Mouse (Mus musculus) forebrain, embryonic 14.5 days (tissue): Measurements from ENCODE around the gene Gm42674. TPM values are rescaled to one million over a fixed set of nuclear protein-coding genes. Genes with fewer than 3 reads are reported as not detected.

Experiments used
- ATAC-seq: fragments of 200-750 bp; cut with Nextera tagmentation; 2 replicates; pipeline ENCODE4 v1.8.0; 2017; ENCODE audit warnings: mild to moderate bottlenecking, moderate library complexity
- DNase-seq: peaks from one replicate; pipeline ENCODE4 v3.0.0-alpha.2; 2015; ENCODE audit warnings: low spot score
- H3K27ac ChIP-seq: fragments of 300-500 bp; sonication (generic); 2 replicates; pipeline ENCODE4 v1.5.1; 2014; ENCODE audit warnings: low read depth, mild to moderate bottlenecking, control low read depth, low read length, moderate library complexity
- H3K27me3 ChIP-seq: fragments of 300-500 bp; sonication (generic); replicated peaks from 2 replicates; pipeline ENCODE4 v1.6.1; 2014; ENCODE audit warnings: low read length, control low read depth, mixed read lengths; ENCODE audit not compliant: control insufficient read depth, insufficient read depth
- H3K36me3 ChIP-seq: fragments of 300-500 bp; sonication (generic); 2 replicates; pipeline ENCODE4 v1.6.1; 2014; ENCODE audit warnings: low read length, control low read depth; ENCODE audit not compliant: control insufficient read depth, insufficient read depth
- H3K4me1 ChIP-seq: fragments of 300-500 bp; sonication (generic); 2 replicates; pipeline ENCODE4 v1.6.1; 2014; ENCODE audit warnings: antibody characterized with exemption, low read length, control low read depth; ENCODE audit not compliant: control insufficient read depth, insufficient read depth
- H3K4me2 ChIP-seq: fragments of 300-500 bp; sonication (generic); 2 replicates; pipeline ENCODE4 v1.6.1; 2014; ENCODE audit warnings: mild to moderate bottlenecking, control low read depth, low read length
- H3K4me3 ChIP-seq: fragments of 300-500 bp; sonication (generic); 2 replicates; pipeline ENCODE4 v1.5.1; 2014; ENCODE audit warnings: low read depth, low read length, control low read depth
- H3K9ac ChIP-seq: fragments of 300-500 bp; sonication (generic); 2 replicates; pipeline ENCODE4 v1.6.1; 2014; ENCODE audit warnings: mild to moderate bottlenecking, low read length, control low read depth, moderate library complexity
- H3K9me3 ChIP-seq: fragments of 300-500 bp; sonication (generic); replicated peaks from 2 replicates; pipeline ENCODE4 v1.6.1; 2016; ENCODE audit warnings: low read length, control low read depth, mixed read lengths; ENCODE audit not compliant: control insufficient read depth
- WGBS: fragments of 180-500 bp; shearing (Covaris S2); extraction: QIAGEN DNeasy Blood & Tissue Kit; methylation state at CpG from one replicate; pipeline ENCODE4 v1.1.7; 2014; 5-methylcytosine and 5-hydroxymethylcytosine counted together
- polyA plus RNA-seq: library from polyadenylated mRNA; unstranded; fragments of >200 nt; fragmentation: Nextera tagmentation; extraction: Ambion mirVana; gene quantifications from 2 replicates; pipeline ENCODE4 v1.2.1, GENCODE M21; 2014

Gene Gm42674
- polyA plus RNA-seq, 1 experiment from 2014 or later: not detected

GRCm38 (mm10) chr3:90582156-90582555 lies 19.5 kb upstream of the Gm42674 start:
- Histone ChIP-seq H3K36me3 (no peaks in the 10 kb centered on the region), H3K9ac (no peak overlapping the region), H3K4me3 (no peak overlapping the region), H3K27me3 (no peaks in the 10 kb centered on the region), H3K9me3 (no peaks in the 10 kb centered on the region), H3K4me2 (no peak overlapping the region), H3K4me1 (no peaks in the 10 kb centered on the region), H3K27ac (no peak overlapping the region)
- ATAC-seq (no peak), DNase-seq (no peak)
- 95% methylated on average over 1 of the region's 1 CpGs for WGBS

- no peaks in the 10 kb centered on the region for H3K4me1 ChIP-seq
- no peak overlapping the region for H3K9ac ChIP-seq
- no peak overlapping the region for H3K4me2 ChIP-seq
- H3K27me3 ChIP-seq: no peaks in the 10 kb centered on the region
- DNase-seq (no peak), ATAC-seq (no peak)
- H3K36me3 ChIP-seq: no peaks in the 10 kb centered on the region
- WGBS: 94% methylated on average over 4 of the region's 4 CpGs
- no peak overlapping the region for H3K27ac ChIP-seq
- H3K9me3 ChIP-seq: no peaks in the 10 kb centered on the region
- no peak overlapping the region for H3K4me3 ChIP-seq
These were observed 19.1 kb upstream of the Gm42674 start for GRCm38 (mm10) chr3:90582556-90582955.

DNA sequence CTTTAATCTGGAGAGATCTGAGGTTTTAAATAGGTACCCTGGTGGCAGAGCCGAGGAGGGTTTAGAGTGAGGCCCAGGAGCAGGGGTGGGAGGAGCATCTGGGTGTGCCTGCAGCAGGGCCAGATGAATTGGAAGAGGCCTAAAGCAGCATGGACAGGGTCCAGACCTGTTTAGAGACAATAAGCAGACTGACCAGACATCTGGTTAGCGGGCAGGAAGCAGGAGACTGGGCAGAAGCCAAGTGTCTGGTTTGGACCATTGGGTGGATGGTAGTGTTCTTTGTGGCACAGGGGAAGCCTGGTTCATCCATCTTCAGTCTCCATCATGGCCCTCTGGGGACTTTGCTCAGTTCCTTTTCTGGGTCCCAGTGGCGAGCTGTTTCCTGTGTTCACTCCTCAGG lies 17.8 kb upstream of the Gm42674 start:
- no peak for ATAC-seq
- H3K27me3 ChIP-seq: no peaks in the 10 kb centered on the region
- no peaks in the 10 kb centered on the region for H3K9me3 ChIP-seq
- no peak overlapping the region for H3K4me2 ChIP-seq
- no peak overlapping the region for H3K4me3 ChIP-seq
- no peak overlapping the region for H3K27ac ChIP-seq
- H3K36me3 ChIP-seq: no peaks in the 10 kb centered on the region
- 54% methylated on average over 3 of the region's 3 CpGs for WGBS
- DNase-seq: no peak
- H3K9ac ChIP-seq: no peak overlapping the region
- no peaks in the 10 kb centered on the region for H3K4me1 ChIP-seq

GRCm38 (mm10) chr3:90585595-90585994 lies 16.1 kb upstream of the Gm42674 start:
- H3K27me3 ChIP-seq: no peaks in the 10 kb centered on the region
- H3K9me3 ChIP-seq: no peaks in the 10 kb centered on the region
- H3K9ac ChIP-seq: no peak overlapping the region
- ATAC-seq: peak; percentile 66
- no peak overlapping the region for H3K4me2 ChIP-seq
- DNase-seq: peak; percentile 80
- 33% methylated on average over 5 of the region's 5 CpGs for WGBS
- no peak overlapping the region for H3K27ac ChIP-seq
- no peaks in the 10 kb centered on the region for H3K36me3 ChIP-seq
- no peak overlapping the region for H3K4me3 ChIP-seq
- no peaks in the 10 kb centered on the region for H3K4me1 ChIP-seq

DNA sequence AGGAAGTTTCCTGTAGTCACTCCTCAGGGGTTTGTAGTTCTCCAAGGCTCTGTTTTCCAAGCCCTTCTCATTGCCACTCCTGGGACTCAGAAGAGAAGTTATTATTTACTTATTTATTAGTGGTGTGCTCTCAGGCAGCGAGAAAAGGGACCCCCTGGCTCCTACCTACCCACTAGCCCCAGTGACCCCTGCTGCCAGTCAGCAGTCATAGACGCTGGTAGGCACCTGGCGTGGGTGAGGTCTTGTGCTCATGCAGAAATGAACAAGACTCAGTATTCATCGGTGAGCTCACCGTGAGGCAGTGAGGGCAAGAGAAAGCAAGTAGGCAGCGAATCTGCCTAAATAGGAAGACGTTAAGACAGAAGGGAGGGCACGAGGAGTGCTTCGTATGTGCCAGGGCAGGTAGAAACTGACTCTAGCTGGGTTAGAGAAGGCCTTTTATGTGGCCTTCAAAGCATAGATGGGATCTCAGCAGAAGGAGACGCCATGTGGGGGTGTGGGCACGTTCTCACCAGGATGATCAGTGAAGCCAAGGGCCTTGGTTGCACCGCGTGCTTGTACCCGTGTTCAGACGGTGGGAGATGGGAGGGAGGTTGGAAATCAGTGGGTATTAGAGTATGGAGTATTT lies 15.6 kb upstream of the Gm42674 start:
- Histone ChIP-seq H3K4me2 (no peak overlapping the region), H3K36me3 (no peaks in the 10 kb centered on the region), H3K27ac (no peak overlapping the region), H3K4me3 (no peak overlapping the region), H3K4me1 (no peaks in the 10 kb centered on the region), H3K27me3 (no peaks in the 10 kb centered on the region), H3K9me3 (no peaks in the 10 kb centered on the region), H3K9ac (no peak overlapping the region)
- ATAC-seq (no peak), DNase-seq (no peak)
- WGBS: 86% methylated on average over 15 of the region's 15 CpGs

DNA sequence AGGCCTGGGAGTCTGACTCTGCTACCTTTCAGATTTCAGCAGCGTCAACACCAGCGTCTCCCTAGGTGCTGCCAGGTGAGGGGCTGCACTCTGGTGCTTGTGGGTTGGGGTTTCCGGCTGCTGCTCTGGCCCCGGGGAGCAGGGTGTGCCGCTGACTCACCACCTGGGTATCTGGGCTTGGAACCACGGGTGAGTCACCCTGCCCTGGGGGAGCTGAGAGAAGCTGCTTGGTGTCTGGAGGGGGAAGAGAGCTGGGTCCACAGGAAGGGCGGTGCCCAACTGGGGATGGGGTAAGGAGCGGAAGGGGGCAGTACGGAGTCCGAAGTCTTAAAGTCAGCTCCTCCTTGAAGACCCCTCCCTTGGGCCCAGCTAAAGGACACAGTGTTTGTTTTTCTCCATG lies 14.8 kb upstream of the Gm42674 start:
- Histone ChIP-seq H3K27ac (no peak overlapping the region), H3K4me1 (no peaks in the 10 kb centered on the region), H3K27me3 (no peaks in the 10 kb centered on the region), H3K9me3 (no peaks in the 10 kb centered on the region), H3K4me2 (no peak overlapping the region), H3K36me3 (no peaks in the 10 kb centered on the region), H3K9ac (no peak overlapping the region), H3K4me3 (no peak overlapping the region)
- DNase-seq (no peak), ATAC-seq (no peak)
- WGBS: 80% methylated on average over 10 of the region's 10 CpGs

- no peaks in the 10 kb centered on the region for H3K27me3 ChIP-seq
- no peaks in the 10 kb centered on the region for H3K36me3 ChIP-seq
- no peak for DNase-seq
- H3K9me3 ChIP-seq: no peaks in the 10 kb centered on the region
- H3K4me1 ChIP-seq: no peaks in the 10 kb centered on the region
- H3K4me3 ChIP-seq: no peak overlapping the region
- WGBS: 91% methylated on average over 14 of the region's 14 CpGs
- H3K27ac ChIP-seq: no peak overlapping the region
- no peak overlapping the region for H3K9ac ChIP-seq
- ATAC-seq: no peak
- H3K4me2 ChIP-seq: no peak overlapping the region
These were observed 14.2 kb upstream of the Gm42674 start for GRCm38 (mm10) chr3:90587361-90588101.

DNA sequence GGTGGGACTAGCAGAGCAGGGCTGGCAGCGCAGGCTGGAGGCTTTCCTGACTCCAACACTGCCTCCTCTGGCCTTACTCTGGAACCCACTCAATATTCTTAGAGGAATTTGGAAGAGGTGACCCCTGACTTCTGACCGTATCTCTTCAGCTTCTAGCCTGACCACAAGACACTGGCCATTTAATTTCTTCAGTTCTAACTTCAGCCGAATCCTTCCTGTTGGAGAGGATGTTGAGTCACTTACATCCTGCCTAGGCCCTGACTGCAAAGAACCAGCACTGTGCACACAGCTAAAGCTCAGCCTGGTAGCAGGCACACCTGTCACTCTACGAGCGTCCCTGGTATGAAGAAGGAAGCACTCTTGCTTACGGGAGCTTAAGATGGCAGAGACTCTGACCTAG lies 12.3 kb upstream of the Gm42674 start:
- Histone ChIP-seq H3K9me3 (no peaks in the 10 kb centered on the region), H3K36me3 (no peaks in the 10 kb centered on the region), H3K4me1 (no peaks in the 10 kb centered on the region), H3K27me3 (no peaks in the 10 kb centered on the region), H3K9ac (no peak overlapping the region), H3K27ac (no peak overlapping the region), H3K4me3 (no peak overlapping the region), H3K4me2 (no peak overlapping the region)
- ATAC-seq (no peak), DNase-seq (no peak)
- 88% methylated on average over 6 of the region's 6 CpGs for WGBS

DNA sequence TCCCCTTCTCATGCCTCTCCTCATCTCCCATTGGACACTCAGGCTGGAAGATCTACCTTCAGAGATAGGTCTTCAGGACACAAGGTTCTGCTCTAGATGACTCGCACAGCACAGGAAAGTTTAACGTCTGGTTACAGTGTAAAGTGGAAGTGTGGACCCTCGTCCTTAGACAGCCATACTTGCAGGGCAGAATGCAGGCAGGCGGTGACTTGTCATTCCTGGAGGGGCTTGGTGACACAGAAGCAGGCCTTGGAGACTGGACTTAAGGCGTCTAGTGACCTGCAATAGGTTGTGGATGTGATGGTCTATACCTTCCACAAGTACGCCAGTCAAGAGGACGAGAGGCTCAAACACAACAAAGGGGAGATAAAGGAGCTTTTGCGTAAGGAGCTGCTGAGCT lies 11.8 kb upstream of the Gm42674 start, which contains the start of gene S100a2:
S100a2 (plus strand) TSS at position 301 of the 400 bp plus-strand sequence.
- ATAC-seq: no peak
- no peaks in the 10 kb centered on the region for H3K4me1 ChIP-seq
- no peak for DNase-seq
- H3K9me3 ChIP-seq: no peaks in the 10 kb centered on the region
- H3K4me2 ChIP-seq: no peak within 1 kb of the TSS
- H3K27me3 ChIP-seq: no peaks in the 10 kb centered on the region
- H3K36me3 ChIP-seq: no peaks in the 10 kb centered on the region
- H3K4me3 ChIP-seq: no peak within 1 kb of the TSS
- no peak within 1 kb of the TSS for H3K9ac ChIP-seq
- WGBS: 79% methylated on average over 8 of the region's 8 CpGs
- H3K27ac ChIP-seq: no peak within 1 kb of the TSS
